11 mouse cellular contexts compared by ENCODE assay signal in genomic region chr3:16086550-16086949, GRCm38 (mm10).
DNase-seq lines count a peak whose midpoint lies in the region; ATAC-seq lines count a peak whose summit lies in the region.
"Had no signal": no experiment of that assay in that cellular context is flagged by ENCODE, and none has a peak within 500 bp of the region (broad histone marks: within the 10 kb centered on the region; RNA-seq: fewer than 3 reads in every experiment).

No protein-coding gene starts in this region.

- peak overlapping the region; percentile 78 for H3K4me3 ChIP-seq in megakaryocyte, embryonic 14.5 days (replicated peaks)
- no peak overlapping the region for H3K4me3 ChIP-seq in heart, embryonic 10.5 days
- H3K4me3 ChIP-seq: hindbrain, embryonic 15.5 days had no signal

- no peak overlapping the region for H3K27ac ChIP-seq in heart, embryonic 10.5 days
- H3K27ac ChIP-seq: hindbrain, embryonic 15.5 days; macrophage had no signal

- no peaks in the 10 kb centered on the region for H3K9me3 ChIP-seq in megakaryocyte, embryonic 14.5 days
- no peaks in the 10 kb centered on the region for H3K9me3 ChIP-seq in heart, embryonic 10.5 days
- H3K9me3 ChIP-seq: hindbrain, embryonic 15.5 days had no signal

- no peaks in the 10 kb centered on the region for H3K27me3 ChIP-seq in megakaryocyte, embryonic 14.5 days (replicated peaks)
- no peaks in the 10 kb centered on the region for H3K27me3 ChIP-seq in heart, embryonic 10.5 days (ENCODE audit: insufficient read depth, poor library complexity, severe bottlenecking)
- H3K27me3 ChIP-seq: hindbrain, embryonic 15.5 days had no signal

- H3K4me1 ChIP-seq in megakaryocyte, embryonic 14.5 days = no peaks in the 10 kb centered on the region; the same call in 1 of the 2 replicates
- no peaks in the 10 kb centered on the region for H3K4me1 ChIP-seq in heart, embryonic 10.5 days
- H3K4me1 ChIP-seq: hindbrain, embryonic 15.5 days had no signal

- intact Hi-C loops in left cerebral cortex, postnatal 14 days (cut with DNase I) = no loop called here
- intact Hi-C loops in left cerebral cortex, postnatal 4 days (cut with DNase I) = no loop called here

- ATAC-seq in CD4-positive, CD25-positive, alpha-beta regulatory T cell, adult 4 months = no peak

- WGBS in heart, embryonic 10.5 days = 24% methylated on average over 1 of the region's 1 CpGs

- H3K36me3 ChIP-seq in megakaryocyte, embryonic 14.5 days (replicated peaks; ENCODE audit: low read length) = no peaks in the 10 kb centered on the region
- no peaks in the 10 kb centered on the region for H3K36me3 ChIP-seq in heart, embryonic 10.5 days
- H3K36me3 ChIP-seq: hindbrain, embryonic 15.5 days had no signal

- DNase-seq in CD4-positive, CD25-positive, alpha-beta regulatory T cell, adult 2 months (ENCODE audit: low read depth, low spot score) = peak; percentile 10
- DNase-seq in left cerebral cortex, postnatal 14 days (ENCODE audit: low spot score in 2 of 2) = peak; percentile 4 to 6
- DNase-seq in left cerebral cortex, postnatal 4 days = no peak
- peak; percentile 5 for DNase-seq in adipocyte (ENCODE audit: low spot score)
- no peak for DNase-seq in yolk sac, embryonic 10.5 days (ENCODE audit: low spot score)
- DNase-seq in heart, embryonic 10.5 days (ENCODE audit: low spot score) = no peak
- DNase-seq: thymus, adult 18-20 months had no signal

Comparison
In these comparisons a context has a peak if more than half of its experiments do, and no peak if none do; other contexts are left out.
1. DNase-seq: peak in CD4-positive, CD25-positive, alpha-beta regulatory T cell, adult 2 months (single experiment), left cerebral cortex, postnatal 14 days (2 of 2) and adipocyte (single experiment); none in left cerebral cortex, postnatal 4 days (single experiment), yolk sac, embryonic 10.5 days (single experiment) and heart, embryonic 10.5 days (single experiment).